Mouse (Mus musculus) brain, embryonic 14.5 days (tissue): ENCODE data around the gene Arrdc5.

ENCODE experiments used
- CTCF ChIP-seq: fragments of 200-500 bp; IDR thresholded peaks from 2 replicates; pipeline ENCODE4 v1.5.1; 2012; ENCODE audit warnings: inconsistent platforms, mild to moderate bottlenecking, moderate library complexity, borderline replicate concordance; ENCODE audit not compliant: insufficient read depth, insufficient read length; ENCODE audit errors: extremely low read depth
- POLR2A ChIP-seq: fragments of 200-500 bp; IDR thresholded peaks from 2 replicates; pipeline ENCODE4 v1.6.1; 2012; ENCODE audit warnings: mild to moderate bottlenecking, inconsistent platforms, borderline replicate concordance; ENCODE audit not compliant: poor library complexity, insufficient read depth, insufficient read length, severe bottlenecking; ENCODE audit errors: extremely low read depth

DNA sequence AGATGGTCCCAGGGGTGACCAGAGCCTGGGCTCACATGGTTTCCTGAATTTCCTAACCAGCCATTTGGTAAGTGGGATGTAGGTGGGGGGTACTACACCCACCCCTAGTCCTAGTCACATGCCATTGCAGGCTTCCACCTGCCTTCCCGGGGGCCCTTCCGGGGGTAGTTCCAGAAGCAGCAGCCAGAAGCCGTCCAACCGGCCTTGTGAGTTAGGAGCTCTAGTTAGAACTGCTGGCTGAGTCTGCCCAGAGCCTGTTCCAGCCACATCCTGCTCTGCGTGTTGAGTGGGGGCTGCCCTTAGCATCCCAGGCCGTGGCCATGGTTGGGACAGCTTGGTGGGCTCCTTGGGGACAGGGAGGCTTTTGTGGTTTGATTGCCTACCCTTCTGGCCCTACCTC is 8.0 kb upstream of the Arrdc5 start:
- TF ChIP-seq CTCF (no peak), POLR2A (no peak)
